Mouse (Mus musculus) hindbrain, embryonic 10.5 days (tissue): ENCODE results near the gene Clip3. TPM values are rescaled to one million over a fixed set of nuclear protein-coding genes. Genes with fewer than 3 reads are reported as not detected.
A peak's percentile ranks its signal among the peaks of the same experiment; 100 is the strongest.

Experiments used
- DNase-seq: peaks from one replicate; pipeline ENCODE4 v3.0.0-alpha.2; 2017; ENCODE audit warnings: low spot score
- H3K27ac ChIP-seq: fragments of 300-500 bp; sonication (generic); 2 replicates; pipeline ENCODE4 v1.5.1; 2016; ENCODE audit warnings: mild to moderate bottlenecking, moderate library complexity
- H3K27me3 ChIP-seq: fragments of 300-500 bp; sonication (generic); 2 replicates; pipeline ENCODE4 v1.6.1; 2016; ENCODE audit warnings: mild to moderate bottlenecking; ENCODE audit not compliant: poor library complexity, insufficient read depth, severe bottlenecking
- H3K36me3 ChIP-seq: fragments of 300-500 bp; sonication (generic); 2 replicates; pipeline ENCODE4 v1.6.1; 2016; ENCODE audit warnings: mild to moderate bottlenecking, moderate library complexity
- H3K4me1 ChIP-seq: fragments of 300-500 bp; sonication (generic); replicated peaks from 2 replicates; pipeline ENCODE4 v1.6.1; 2016; ENCODE audit warnings: mild to moderate bottlenecking
- H3K4me3 ChIP-seq: fragments of 300-500 bp; sonication (generic); 2 replicates; pipeline ENCODE4 v1.5.1; 2016; ENCODE audit warnings: mild to moderate bottlenecking, moderate library complexity
- H3K9me3 ChIP-seq: fragments of 300-500 bp; sonication (generic); 2 replicates; pipeline ENCODE4 v1.6.1; 2016; ENCODE audit warnings: mild to moderate bottlenecking, moderate library complexity
- WGBS: fragments of 180-500 bp; shearing (Covaris S2); methylation state at CpG from one replicate; pipeline ENCODE4 v1.1.7; 2016; 5-methylcytosine and 5-hydroxymethylcytosine counted together
- polyA plus RNA-seq: library from polyadenylated mRNA; unstranded; fragments of >200 nt; fragmentation: Nextera tagmentation; extraction: Ambion mirVana; gene quantifications from 2 replicates; pipeline ENCODE4 v1.2.1, GENCODE M21; 2016

Clip3 gene
- polyA plus RNA-seq, 1 experiment from 2014 or later: 82.3 TPM

DNA sequence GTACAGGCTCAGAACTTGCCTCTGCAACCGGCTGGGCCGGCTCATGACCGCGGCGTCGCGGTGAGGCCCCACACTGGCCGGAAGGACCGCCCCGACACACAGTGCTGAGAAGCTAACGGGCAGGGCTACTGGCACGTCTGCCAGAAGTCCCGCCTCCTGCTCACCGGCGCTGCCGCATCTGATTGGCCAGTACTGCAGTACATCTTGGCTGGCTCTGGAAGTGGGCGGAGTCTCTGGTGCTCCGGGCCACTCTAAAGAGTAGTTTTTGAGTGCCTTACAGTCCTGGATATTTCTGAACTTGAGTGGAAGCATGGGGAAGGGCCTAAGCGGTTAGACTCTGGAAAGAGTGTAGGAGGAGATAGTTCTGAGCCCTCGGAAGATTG lies 30.7 kb downstream of the Clip3 start:
- DNase-seq: peak; percentile 96
- 0% methylated on average over 20 of the region's 20 CpGs for WGBS
- Histone ChIP-seq H3K27ac (peak overlapping the region; percentile 92), H3K9me3 (0 out of 2 replicates have a peak, but pooled peaks cover 4% of the 10 kb centered on the region), H3K4me1 (peaks cover 22% of the 10 kb centered on the region), H3K36me3 (peaks cover 4% of the 10 kb centered on the region; the same call in 1 of the 2 replicates), H3K27me3 (peaks cover 4% of the 10 kb centered on the region; the same call in 1 of the 2 replicates), H3K4me3 (peak overlapping the region; percentile 88)

DNA sequence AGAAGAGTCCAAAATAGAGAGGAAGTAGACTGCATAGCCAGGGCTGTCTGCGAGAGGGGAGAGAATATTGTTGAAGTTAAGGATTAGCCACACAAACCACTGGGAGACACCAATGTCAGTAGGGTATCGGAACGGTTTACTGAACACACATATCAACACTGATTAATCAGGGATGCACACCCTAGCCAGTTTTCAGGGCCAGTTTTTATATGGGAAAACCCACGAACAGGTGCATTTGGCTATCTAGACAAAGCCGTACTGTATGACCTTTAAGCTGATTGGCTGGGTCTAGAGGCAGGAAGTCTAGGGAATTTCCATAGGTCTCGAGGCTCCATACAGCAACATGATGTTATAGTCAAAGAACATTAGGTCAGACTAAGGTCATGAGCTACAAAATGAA lies 31.3 kb downstream of the Clip3 start:
- Histone ChIP-seq H3K27me3 (peaks cover 6% of the 10 kb centered on the region; the same call in 1 of the 2 replicates), H3K4me1 (peaks cover 22% of the 10 kb centered on the region), H3K9me3 (0 out of 2 replicates have a peak, but pooled peaks cover 4% of the 10 kb centered on the region), H3K27ac (peak overlapping the region; percentile 92), H3K36me3 (0 out of 2 replicates have a peak, but pooled peaks cover 2% of the 10 kb centered on the region), H3K4me3 (peak overlapping the region; percentile 88)
- 34% methylated on average over 6 of the region's 6 CpGs for WGBS
- DNase-seq: no peak

DNA sequence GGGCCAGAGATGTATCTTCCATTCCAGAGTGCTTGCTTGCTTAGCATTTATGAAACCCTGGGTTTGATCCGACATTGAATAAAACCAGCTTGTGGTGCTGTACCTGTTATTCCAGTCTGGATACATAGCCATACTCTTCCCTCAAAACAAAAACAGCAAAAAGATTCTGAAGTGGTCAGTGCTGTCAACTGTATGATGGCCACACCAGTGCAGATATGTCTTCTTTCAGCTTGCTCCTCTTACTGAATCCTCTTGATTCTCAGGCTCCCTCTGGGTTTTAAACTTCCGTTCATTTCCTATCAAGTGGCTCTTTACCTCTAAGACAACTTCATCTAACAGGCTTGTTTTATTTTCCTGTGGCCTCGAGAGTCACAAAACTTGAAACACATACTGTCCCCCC lies 32.3 kb downstream of the Clip3 start, which contains the start of gene Sdhaf1:
Gene Sdhaf1 (minus strand): TSS at position 101 of the 400 bp plus-strand sequence.
- peaks cover 6% of the 10 kb centered on the region; the same call in 1 of the 2 replicates for H3K27me3 ChIP-seq
- 0 out of 2 replicates have a peak, but pooled peaks cover 2% of the 10 kb centered on the region for H3K36me3 ChIP-seq
- DNase-seq: no peak
- H3K4me1 ChIP-seq: peaks cover 22% of the 10 kb centered on the region
- 0 out of 2 replicates have a peak, but pooled peaks cover 4% of the 10 kb centered on the region for H3K9me3 ChIP-seq
- peak within 1 kb of the TSS; percentile 88 for H3K4me3 ChIP-seq
- H3K27ac ChIP-seq: peak within 1 kb of the TSS; percentile 92
- WGBS: 79% methylated on average over 3 of the region's 3 CpGs

DNA sequence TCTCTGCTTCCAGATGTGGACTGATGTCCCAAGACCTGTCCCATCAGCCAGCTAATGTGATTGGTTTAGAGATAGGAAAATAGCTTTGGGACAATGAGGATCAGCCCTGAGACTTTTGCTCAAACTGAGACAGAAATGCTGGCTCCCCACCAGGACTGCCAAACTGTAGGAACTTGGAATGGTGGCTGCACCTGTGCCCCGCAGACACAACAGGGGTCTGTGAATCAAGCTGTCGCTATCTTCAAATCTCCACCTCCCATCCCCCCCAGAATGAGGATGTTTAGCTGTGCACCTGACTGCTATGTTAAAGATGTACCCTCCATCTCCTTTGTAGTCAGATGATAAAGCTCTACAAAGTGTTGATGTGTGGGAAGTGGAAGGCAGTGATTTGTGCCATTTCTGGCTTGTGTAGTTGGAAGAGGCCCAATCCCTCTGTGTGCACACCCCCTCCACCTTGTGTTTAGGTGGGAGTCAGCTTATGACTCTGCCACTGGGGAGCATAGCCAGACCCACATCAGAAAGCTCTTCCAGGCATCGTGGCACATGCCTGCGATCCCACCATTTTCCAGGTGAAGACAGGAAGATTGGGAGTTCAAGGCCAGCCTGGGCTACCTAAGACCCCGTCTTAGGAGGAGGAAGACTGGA lies 32.9 kb downstream of the Clip3 start:
- WGBS: 88% methylated on average over 5 of the region's 5 CpGs
- no peak for DNase-seq
- 0 out of 2 replicates have a peak, but pooled peaks cover 4% of the 10 kb centered on the region for H3K9me3 ChIP-seq

DNA sequence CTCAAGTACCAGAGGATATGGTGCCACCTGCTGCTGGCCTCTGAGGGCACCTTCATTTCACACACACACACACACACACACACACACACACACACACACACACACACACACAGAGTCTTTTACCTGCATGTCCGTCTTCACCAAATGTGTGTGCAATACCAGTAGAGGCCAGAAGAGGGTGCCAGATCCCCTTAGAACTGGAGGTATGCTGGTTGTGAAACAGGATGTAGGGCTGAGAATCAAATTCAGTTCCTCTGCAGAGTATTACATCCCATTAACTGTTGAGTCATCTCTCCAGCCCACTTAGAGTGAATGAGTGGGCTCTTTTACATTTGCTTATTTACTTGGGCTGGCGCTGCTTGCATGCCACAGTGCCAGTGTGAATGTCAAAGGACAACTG lies 33.8 kb downstream of the Clip3 start:
- H3K27me3 ChIP-seq: peaks cover 6% of the 10 kb centered on the region; the same call in 1 of the 2 replicates
- WGBS: 51% methylated on average over 2 of the region's 2 CpGs
- peak; percentile 60 for DNase-seq
- H3K4me1 ChIP-seq: peaks cover 22% of the 10 kb centered on the region
- H3K9me3 ChIP-seq: 0 out of 2 replicates have a peak, but pooled peaks cover 4% of the 10 kb centered on the region
- no peak overlapping the region for H3K4me3 ChIP-seq
- H3K36me3 ChIP-seq: no peaks in the 10 kb centered on the region
- H3K27ac ChIP-seq: no peak overlapping the region

More for the DNA sequence above, 32.9 kb downstream of the Clip3 start:
- Histone ChIP-seq H3K4me1 (peaks cover 22% of the 10 kb centered on the region), H3K27me3 (peaks cover 6% of the 10 kb centered on the region; the same call in 1 of the 2 replicates), H3K27ac (no peak overlapping the region), H3K36me3 (no peaks in the 10 kb centered on the region), H3K4me3 (no peak overlapping the region)

DNA sequence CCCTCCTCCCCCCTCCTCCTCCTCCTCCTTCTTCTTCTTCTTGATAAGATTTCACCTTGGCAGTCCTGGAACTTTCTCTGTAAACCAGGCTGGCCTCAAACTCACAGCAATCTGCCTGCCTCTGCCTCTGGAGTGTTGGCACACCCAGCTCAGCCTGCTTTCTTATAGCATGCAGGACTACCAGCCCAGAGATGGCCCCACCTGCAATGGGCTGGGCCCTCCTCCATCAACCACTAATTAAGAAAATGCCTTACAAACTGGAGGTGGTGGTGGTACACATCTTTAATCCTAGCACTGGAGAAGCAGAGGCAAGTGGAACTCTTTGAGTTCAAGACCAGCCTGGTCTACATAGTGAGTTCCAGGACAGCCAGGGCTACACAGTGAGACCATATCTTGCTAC lies 34.9 kb downstream of the Clip3 start:
- Histone ChIP-seq H3K27me3 (peaks cover 6% of the 10 kb centered on the region; the same call in 1 of the 2 replicates), H3K36me3 (no peaks in the 10 kb centered on the region), H3K4me3 (no peak overlapping the region), H3K27ac (no peak overlapping the region), H3K9me3 (0 out of 2 replicates have a peak, but pooled peaks cover 4% of the 10 kb centered on the region), H3K4me1 (peaks cover 21% of the 10 kb centered on the region)
- no peak for DNase-seq

DNA sequence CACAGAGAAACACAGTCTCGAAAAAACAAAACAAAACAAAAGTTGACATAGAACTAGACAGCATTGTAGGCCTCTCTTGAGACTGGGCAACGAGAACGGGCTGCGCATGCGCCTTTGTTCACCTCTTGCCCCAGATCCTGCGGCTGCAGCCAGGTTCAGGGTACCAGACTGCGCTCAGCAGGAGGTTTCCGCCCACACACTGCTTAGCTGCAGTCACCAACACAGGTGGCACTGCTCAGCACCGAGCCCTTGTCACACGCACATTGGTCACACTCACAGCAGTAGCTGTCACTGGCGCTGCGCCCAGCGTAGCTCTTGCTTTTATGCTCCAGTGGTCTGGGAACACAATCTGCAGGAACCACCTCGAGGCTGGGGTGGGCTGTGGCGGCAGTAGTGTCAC lies 35.6 kb downstream of the Clip3 start:
- 59% methylated on average over 15 of the region's 15 CpGs for WGBS

DNA sequence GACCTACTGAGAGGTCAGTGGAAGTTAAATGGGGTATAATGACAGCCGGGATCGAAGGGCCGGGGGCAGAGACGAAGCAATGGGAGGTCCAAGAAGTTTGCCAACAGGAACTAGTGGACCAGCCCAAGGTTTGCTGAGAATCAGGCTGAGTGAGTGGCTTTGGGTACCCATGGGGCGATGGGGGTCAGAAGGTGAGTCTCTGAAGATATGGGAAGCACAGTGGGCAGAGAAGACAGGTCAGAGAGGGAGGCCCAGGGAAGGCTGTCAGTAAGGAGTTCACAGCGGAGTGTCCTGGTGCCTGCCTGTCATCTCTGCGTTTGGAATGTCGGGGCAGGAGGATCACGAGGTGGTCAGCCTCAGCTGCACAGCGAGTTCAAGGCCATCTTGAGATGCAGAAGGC lies 36.9 kb downstream of the Clip3 start:
- Histone ChIP-seq H3K27ac (no peak overlapping the region), H3K4me3 (no peak overlapping the region), H3K36me3 (no peaks in the 10 kb centered on the region), H3K4me1 (peaks cover 19% of the 10 kb centered on the region), H3K9me3 (0 out of 2 replicates have a peak, but pooled peaks cover 4% of the 10 kb centered on the region), H3K27me3 (peaks cover 17% of the 10 kb centered on the region)
- WGBS: 57% methylated on average over 10 of the region's 10 CpGs
- no peak for DNase-seq

More for the DNA sequence above, 35.6 kb downstream of the Clip3 start:
- Histone ChIP-seq H3K27me3 (peaks cover 6% of the 10 kb centered on the region; the same call in 1 of the 2 replicates), H3K4me3 (no peak overlapping the region), H3K4me1 (peaks cover 25% of the 10 kb centered on the region), H3K9me3 (0 out of 2 replicates have a peak, but pooled peaks cover 4% of the 10 kb centered on the region), H3K27ac (no peak overlapping the region), H3K36me3 (no peaks in the 10 kb centered on the region)
- DNase-seq: no peak

DNA sequence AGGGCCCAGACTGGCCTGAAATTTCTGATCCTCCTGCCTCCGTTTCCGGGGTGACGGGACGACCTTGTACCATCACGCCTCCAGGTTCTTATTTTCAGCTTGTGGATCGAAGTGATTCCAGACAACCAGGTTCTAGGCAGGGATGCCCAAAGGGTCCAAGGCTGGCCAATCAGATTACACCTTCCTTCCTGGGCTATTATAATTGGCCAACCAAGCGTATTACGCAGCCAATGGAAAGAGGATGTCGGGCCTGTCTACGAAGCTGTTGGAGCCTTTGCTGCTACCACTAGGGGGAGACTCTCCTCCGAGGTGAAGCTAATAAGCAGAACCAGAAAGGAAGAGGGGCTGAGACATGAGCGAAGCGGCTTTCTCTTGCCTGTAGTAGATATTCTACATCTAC lies 40.4 kb downstream of the Clip3 start:
- 7% methylated on average over 13 of the region's 13 CpGs for WGBS
- no peak overlapping the region for H3K27ac ChIP-seq
- H3K36me3 ChIP-seq: no peaks in the 10 kb centered on the region
- peak; percentile 88 for DNase-seq
- peaks cover 45% of the 10 kb centered on the region for H3K27me3 ChIP-seq
- H3K4me3 ChIP-seq: peak overlapping the region; percentile 34
- H3K4me1 ChIP-seq: peaks cover 19% of the 10 kb centered on the region
- no peaks in the 10 kb centered on the region for H3K9me3 ChIP-seq

DNA sequence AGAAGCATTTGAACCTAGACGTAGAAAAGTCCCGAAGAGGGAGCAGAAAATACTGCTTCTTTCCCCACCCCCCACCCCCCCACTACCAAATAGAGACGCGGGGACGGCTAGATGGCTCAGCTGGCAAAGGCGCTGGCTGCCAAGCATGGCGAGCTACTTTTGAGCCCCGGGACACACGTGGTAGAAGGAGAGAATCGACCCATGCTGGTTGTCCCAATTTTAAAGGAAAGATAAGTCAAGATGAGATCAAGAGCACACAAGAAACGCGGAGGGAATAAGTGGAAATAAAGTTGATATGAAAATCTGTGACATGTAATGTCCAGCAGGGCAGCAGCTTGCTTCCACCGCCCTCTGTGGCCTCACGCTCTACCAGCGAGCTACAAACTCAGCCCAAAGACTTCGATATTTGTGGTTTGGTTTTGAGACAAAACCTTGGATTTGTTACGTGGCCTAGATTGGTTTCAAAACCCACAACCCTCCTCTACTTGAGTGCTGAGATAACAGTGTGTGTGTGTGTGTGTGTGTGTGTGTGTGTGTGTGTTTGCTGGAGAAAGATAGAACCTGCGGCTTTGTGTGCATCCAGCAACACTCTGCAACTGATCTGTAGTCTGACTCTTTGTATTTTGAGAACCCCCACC lies 41.2 kb downstream of the Clip3 start:
- no peak for DNase-seq
- no peak overlapping the region for H3K27ac ChIP-seq
- H3K9me3 ChIP-seq: no peaks in the 10 kb centered on the region
- H3K4me3 ChIP-seq: no peak overlapping the region
- H3K27me3 ChIP-seq: peaks cover 39% of the 10 kb centered on the region
- 69% methylated on average over 18 of the region's 18 CpGs for WGBS
- peaks cover 16% of the 10 kb centered on the region for H3K4me1 ChIP-seq
- H3K36me3 ChIP-seq: no peaks in the 10 kb centered on the region

DNA sequence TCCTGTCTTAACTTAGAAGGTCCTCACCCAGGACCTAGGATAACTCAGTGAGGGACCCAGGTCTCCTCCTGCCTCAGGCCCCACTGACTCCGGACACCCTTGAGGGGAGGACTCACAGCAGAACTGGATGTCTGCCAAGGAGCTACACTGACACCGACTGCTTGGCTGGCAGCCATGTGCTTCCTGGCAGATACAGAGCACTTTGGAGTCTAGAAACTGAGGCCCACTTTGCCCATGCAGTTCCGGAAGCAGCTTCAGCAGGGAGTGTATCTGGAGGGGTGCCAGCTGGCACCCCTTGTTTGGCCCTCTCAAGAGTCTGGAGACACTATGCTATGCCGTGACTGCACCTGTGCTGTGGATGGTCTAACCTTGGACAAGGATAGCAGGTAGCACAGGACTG lies 41.9 kb downstream of the Clip3 start:
- WGBS: 77% methylated on average over 4 of the region's 4 CpGs
- Histone ChIP-seq H3K27ac (no peak overlapping the region), H3K4me3 (no peak overlapping the region), H3K36me3 (no peaks in the 10 kb centered on the region), H3K4me1 (peaks cover 16% of the 10 kb centered on the region), H3K27me3 (peaks cover 39% of the 10 kb centered on the region), H3K9me3 (no peaks in the 10 kb centered on the region)
- no peak for DNase-seq

DNA sequence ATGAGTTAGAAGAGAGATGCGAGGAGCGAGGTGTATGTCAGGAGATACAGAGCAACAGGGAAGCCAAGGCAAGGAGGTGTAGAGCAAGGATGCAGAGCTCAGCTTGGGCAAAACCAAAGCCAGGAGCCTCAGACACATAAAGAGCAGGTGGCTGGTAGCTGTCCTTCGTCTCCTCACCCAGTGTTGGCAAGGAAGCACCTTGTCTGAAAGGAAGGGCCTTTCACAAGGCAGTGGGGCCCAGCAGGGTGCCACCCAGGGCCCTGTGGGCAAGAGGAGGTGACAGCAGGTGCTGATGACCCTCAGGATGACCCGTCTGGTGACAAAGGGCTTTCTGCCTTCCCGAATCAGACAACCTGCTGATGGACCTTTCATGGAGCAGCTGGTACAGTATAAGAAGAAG lies 43.0 kb downstream of the Clip3 start:
- Histone ChIP-seq H3K36me3 (no peaks in the 10 kb centered on the region), H3K9me3 (no peaks in the 10 kb centered on the region), H3K4me3 (no peak overlapping the region), H3K4me1 (peaks cover 16% of the 10 kb centered on the region), H3K27ac (no peak overlapping the region), H3K27me3 (peaks cover 39% of the 10 kb centered on the region)
- DNase-seq: no peak
- 66% methylated on average over 5 of the region's 5 CpGs for WGBS

DNA sequence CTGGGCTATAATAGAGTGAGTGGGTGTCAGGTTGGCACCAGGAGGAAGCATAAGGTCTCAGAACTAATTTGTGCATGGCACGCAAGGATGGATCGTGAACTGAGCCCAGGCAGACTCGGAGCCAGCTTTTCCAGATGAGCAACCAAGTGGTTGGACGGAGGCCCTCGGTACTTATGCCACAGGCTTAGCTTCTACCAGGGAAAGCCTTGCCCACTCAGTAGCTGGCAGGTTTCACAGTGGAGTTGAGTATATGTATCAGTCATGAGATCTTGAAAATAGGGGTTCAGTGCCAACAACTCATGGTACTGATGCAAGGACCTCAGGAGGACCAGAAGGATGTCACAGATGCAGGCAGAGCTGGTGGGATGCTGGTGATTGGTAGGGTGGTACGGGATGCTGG lies 44.2 kb downstream of the Clip3 start:
- Histone ChIP-seq H3K9me3 (no peaks in the 10 kb centered on the region), H3K4me3 (no peak overlapping the region), H3K27ac (no peak overlapping the region), H3K27me3 (peaks cover 39% of the 10 kb centered on the region), H3K36me3 (no peaks in the 10 kb centered on the region), H3K4me1 (peaks cover 16% of the 10 kb centered on the region)
- DNase-seq: no peak
- WGBS: 88% methylated on average over 6 of the region's 6 CpGs
